Mouse (Mus musculus) spleen, postnatal 36 days (tissue): Measurements from ENCODE around the gene Snapc3.
"Not testable (repeated sequence)": the region's sequence is repeated elsewhere in the genome, so short reads cannot be mapped to it uniquely, and the experiment has no call there.

Experiments used
- DNase-seq, 2 experiments: peaks; one replicate each; pipeline ENCODE4 v3.0.0; 2022; ENCODE audit warnings: low spot score in 2 of 2, mixed read lengths in 1 of 2

The Snapc3 gene

GRCm38 (mm10) chr4:83417820-83418186 lies 279 bp downstream of the Snapc3 start:
- DNase-seq: no peak

GRCm38 (mm10) chr4:83418781-83419180 lies 1.3 kb downstream of the Snapc3 start:
- DNase-seq: no peak

- no peak for DNase-seq
Measured at GRCm38 (mm10) chr4:83423641-83424040, 6.1 kb downstream of the Snapc3 start.

GRCm38 (mm10) chr4:83425119-83425518 lies 7.6 kb downstream of the Snapc3 start:
- no peak for DNase-seq

GRCm38 (mm10) chr4:83427141-83427540 lies 9.6 kb downstream of the Snapc3 start:
- DNase-seq: no peak

GRCm38 (mm10) chr4:83427696-83428095 lies 10.2 kb downstream of the Snapc3 start:
- no peak for DNase-seq

GRCm38 (mm10) chr4:83428845-83429244 lies 11.3 kb downstream of the Snapc3 start:
- no peak for DNase-seq

- DNase-seq: no peak
Measured at GRCm38 (mm10) chr4:83431950-83432349, 14.4 kb downstream of the Snapc3 start.

- DNase-seq: no peak
Measured at GRCm38 (mm10) chr4:83432901-83433300, 15.4 kb downstream of the Snapc3 start.

GRCm38 (mm10) chr4:83436375-83436774 lies 18.9 kb downstream of the Snapc3 start:
- DNase-seq: no peak

GRCm38 (mm10) chr4:83438116-83438515 lies 20.6 kb downstream of the Snapc3 start:
- no peak for DNase-seq

- no peak for DNase-seq
Measured at GRCm38 (mm10) chr4:83439045-83439444, 21.5 kb downstream of the Snapc3 start.

GRCm38 (mm10) chr4:83441050-83441449 lies 23.5 kb downstream of the Snapc3 start:
- DNase-seq: no peak

- DNase-seq: no peak
Measured at GRCm38 (mm10) chr4:83450785-83451184, 33.3 kb downstream of the Snapc3 start.

- DNase-seq: no peak
Measured at GRCm38 (mm10) chr4:83460106-83460505, 42.6 kb downstream of the Snapc3 start.

GRCm38 (mm10) chr4:83464827-83465226 lies 47.3 kb downstream of the Snapc3 start:
- no peak for DNase-seq

GRCm38 (mm10) chr4:83467615-83468014 lies 50.1 kb downstream of the Snapc3 start:
- DNase-seq: no peak

GRCm38 (mm10) chr4:83468208-83468607 lies 50.7 kb downstream of the Snapc3 start:
- DNase-seq: no peak

GRCm38 (mm10) chr4:83485250-83485649 lies 67.7 kb downstream of the Snapc3 start:
- no peak for DNase-seq

- DNase-seq: peak; percentile 88 to 90
Measured at GRCm38 (mm10) chr4:83485735-83486116, 68.2 kb downstream of the Snapc3 start.

GRCm38 (mm10) chr4:83486117-83486901 lies 68.8 kb downstream of the Snapc3 start, which contains the start of gene Psip1:
Gene Psip1 (minus strand): TSS chr4:83486459.
- DNase-seq: peak; percentile 83 to 85

GRCm38 (mm10) chr4:83489121-83489520 lies 71.6 kb downstream of the Snapc3 start:
- DNase-seq: no peak

GRCm38 (mm10) chr4:83493112-83493511 lies 75.6 kb downstream of the Snapc3 start:
- DNase-seq: no peak

- DNase-seq: not testable (repeated sequence)
Measured at GRCm38 (mm10) chr4:83497013-83497412, 79.5 kb downstream of the Snapc3 start.
